Mouse (Mus musculus) midbrain, embryonic 11.5 days (tissue): ENCODE results near the gene Olfr457. TPM values are rescaled to one million over a fixed set of nuclear protein-coding genes. Genes with fewer than 3 reads are reported as not detected.

ENCODE experiments used
- polyA plus RNA-seq: library from polyadenylated mRNA; unstranded; fragments of >200 nt; fragmentation: Nextera tagmentation; extraction: Ambion mirVana; gene quantifications from 2 replicates; pipeline ENCODE4 v1.2.1, GENCODE M21; 2014

Olfr457 gene
- polyA plus RNA-seq, 1 experiment from 2014 or later: not detected

Other genes with a start within 250 kb of the Olfr457 start
- gene Gstk1, start 230.4 kb downstream of the Olfr457 start, polyA plus RNA-seq: 15.3 and 15.7 TPM in 2 replicates
- gene Tmem139, start 214.4 kb downstream of the Olfr457 start, polyA plus RNA-seq: 0.19 and 0.23 TPM in 2 replicates
- gene Casp2, start 211.3 kb downstream of the Olfr457 start, polyA plus RNA-seq: 70.2 and 78.8 TPM in 2 replicates
- gene Clcn1, start 189.7 kb downstream of the Olfr457 start, polyA plus RNA-seq: 1.4 and 1.6 TPM in 2 replicates
- 3.0 TPM in 2 replicates for gene Fam131b, start 151.7 kb downstream of the Olfr457 start, polyA plus RNA-seq
- 53.2 and 60.2 TPM in 2 replicates for gene Zyx, start 126.7 kb downstream of the Olfr457 start, polyA plus RNA-seq
- gene Epha1, start 103.1 kb downstream of the Olfr457 start, polyA plus RNA-seq: 0.30 and 0.66 TPM in 2 replicates
- gene Tas2r143, start 76.1 kb downstream of the Olfr457 start, polyA plus RNA-seq: not detected in 2 replicates
- not detected in 2 replicates for gene Tas2r135, start 70.9 kb downstream of the Olfr457 start, polyA plus RNA-seq
- not detected in 2 replicates for gene Tas2r126, start 41.8 kb downstream of the Olfr457 start, polyA plus RNA-seq
- not detected in 2 replicates for gene Olfr458, start 11.1 kb downstream of the Olfr457 start, polyA plus RNA-seq
- gene Olfr456, start 10.9 kb upstream of the Olfr457 start, polyA plus RNA-seq: not detected in 2 replicates
- gene Olfr455, start 71.3 kb upstream of the Olfr457 start, polyA plus RNA-seq: not detected in 2 replicates
- not detected in 2 replicates for gene Tcaf3, start 121.4 kb upstream of the Olfr457 start, polyA plus RNA-seq
- gene Tcaf2, start 168.9 kb upstream of the Olfr457 start, polyA plus RNA-seq: 1.8 and 1.9 TPM in 2 replicates
- 155 and 156 TPM in 2 replicates for gene Tcaf1, start 233.8 kb upstream of the Olfr457 start, polyA plus RNA-seq